Comparison of ENCODE assay signal across 9 mouse cellular contexts in genomic region chr8:120264388-120264943, GRCm38 (mm10). TPM values are rescaled to one million over a fixed set of nuclear protein-coding genes. Genes with fewer than 3 reads are reported as not detected.
DNase-seq lines count a peak whose midpoint lies in the region; ATAC-seq and TF ChIP-seq lines count a peak whose summit lies in the region.
"Had no signal": no experiment of that assay in that cellular context is flagged by ENCODE, and none has a peak within 500 bp of the region (broad histone marks: within the 10 kb centered on the region; RNA-seq: fewer than 3 reads in every experiment).

No protein-coding gene starts in this region.

- H3K4me3 ChIP-seq in heart, embryonic 15.5 days, result peak overlapping the region; percentile 36
- no peak overlapping the region for H3K4me3 ChIP-seq in bone marrow, adult 2 months (replicated peaks; ENCODE audit: control insufficient read depth, low read depth, low read length)
- no peak overlapping the region for H3K4me3 ChIP-seq in hindbrain, embryonic 15.5 days
- H3K4me3 ChIP-seq in midbrain, embryonic 14.5 days (replicated peaks; ENCODE audit: low read depth, low read length), result no peak overlapping the region

- peaks cover 51% of the 10 kb centered on the region for H3K4me1 ChIP-seq in heart, embryonic 15.5 days (replicated peaks)
- peaks cover 1% of the 10 kb centered on the region; the same call in 1 of the 2 replicates for H3K4me1 ChIP-seq in bone marrow, adult 2 months (ENCODE audit: control insufficient read depth, insufficient read depth, low read length)
- peaks cover 59% of the 10 kb centered on the region for H3K4me1 ChIP-seq in hindbrain, embryonic 15.5 days (replicated peaks)
- H3K4me1 ChIP-seq in midbrain, embryonic 14.5 days (ENCODE audit: control insufficient read depth, insufficient read depth, low read length), result peaks cover 31% of the 10 kb centered on the region

- no peak for TF ChIP-seq CTCF in bone marrow, adult 2 months (IDR thresholded peaks at IDR 0.05; ENCODE audit: control insufficient read depth, insufficient read depth, low read length)

- no peaks in the 10 kb centered on the region for H3K9me3 ChIP-seq in heart, embryonic 15.5 days (replicated peaks)
- H3K9me3 ChIP-seq in hindbrain, embryonic 15.5 days, result no peaks in the 10 kb centered on the region
- no peaks in the 10 kb centered on the region for H3K9me3 ChIP-seq in midbrain, embryonic 14.5 days (ENCODE audit: control insufficient read depth, low read length)

- H3K9ac ChIP-seq in heart, embryonic 15.5 days, result peak overlapping the region; percentile 53
- H3K9ac ChIP-seq in hindbrain, embryonic 15.5 days, result no peak overlapping the region
- H3K9ac ChIP-seq in midbrain, embryonic 14.5 days (replicated peaks; ENCODE audit: low read length), result 0 out of 2 replicates have a peak overlapping the region, but pooled peaks have one; percentile 12

- DNase-seq in heart, adult 18-20 months, result no peak
- no peak for DNase-seq in midbrain, embryonic 14.5 days
- DNase-seq in adrenal gland, postnatal 36 days, result no peak
- no peak for DNase-seq in cerebellum, postnatal 36 days
- DNase-seq: thymus, adult 18-20 months had no signal

- 28% methylated on average over 13 of the region's 13 CpGs for WGBS in heart, embryonic 15.5 days
- WGBS in bone marrow, adult 2 months, result 18% methylated on average over 13 of the region's 13 CpGs
- 36% methylated on average over 13 of the region's 13 CpGs for whole genome bisulfite sequencing in hindbrain, embryonic 15.5 days
- WGBS in midbrain, embryonic 14.5 days, result 34% methylated on average over 13 of the region's 13 CpGs

- ATAC-seq in heart, embryonic 15.5 days (replicated peaks; ENCODE audit: insufficient number of reproducible peaks, insufficient read depth, low FRiP score, low read depth), result no peak; the same call in 1 of the 2 replicates
- ATAC-seq in hindbrain, embryonic 15.5 days (ENCODE audit: low FRiP score, low read depth), result no peak
- peak; percentile 32; the same call in 1 of the 2 replicates for ATAC-seq in midbrain, embryonic 14.5 days (ENCODE audit: low FRiP score, low TSS enrichment)
- no peak for ATAC-seq in frontal cortex, adult (ENCODE audit: low TSS enrichment)

- H3K36me3 ChIP-seq in heart, embryonic 15.5 days, result no peaks in the 10 kb centered on the region
- H3K36me3 ChIP-seq in hindbrain, embryonic 15.5 days, result no peaks in the 10 kb centered on the region
- no peaks in the 10 kb centered on the region for H3K36me3 ChIP-seq in midbrain, embryonic 14.5 days (ENCODE audit: control insufficient read depth, insufficient read depth, low read length)

- TF ChIP-seq POLR2A in bone marrow, adult 2 months (IDR thresholded peaks at IDR 0.05; ENCODE audit: borderline replicate concordance, control insufficient read depth, low read depth, low read length), result no peak

- H3K27me3 ChIP-seq in heart, embryonic 15.5 days, result peaks cover 6% of the 10 kb centered on the region; the same call in 1 of the 2 replicates
- 0 out of 2 replicates have a peak, but pooled peaks cover 3% of the 10 kb centered on the region for H3K27me3 ChIP-seq in hindbrain, embryonic 15.5 days
- no peaks in the 10 kb centered on the region for H3K27me3 ChIP-seq in midbrain, embryonic 14.5 days (ENCODE audit: control insufficient read depth, insufficient read depth, low read length)

- H3K4me2 ChIP-seq in heart, embryonic 15.5 days, result peak overlapping the region; percentile 70
- peak overlapping the region; percentile 41 for H3K4me2 ChIP-seq in hindbrain, embryonic 15.5 days
- H3K4me2 ChIP-seq in midbrain, embryonic 14.5 days (ENCODE audit: low read length), result peak overlapping the region; percentile 33

- peak overlapping the region; percentile 92 for H3K27ac ChIP-seq in heart, embryonic 15.5 days
- H3K27ac ChIP-seq in bone marrow, adult 2 months (ENCODE audit: control insufficient read depth, insufficient read depth, low read depth, low read length, poor library complexity), result peak overlapping the region; percentile 47
- peak overlapping the region; percentile 77 for H3K27ac ChIP-seq in hindbrain, embryonic 15.5 days (replicated peaks)
- H3K27ac ChIP-seq in midbrain, embryonic 14.5 days (replicated peaks; ENCODE audit: low read depth, low read length), result peak overlapping the region; percentile 80; the same call in 1 of the 2 replicates

RNA-seq across cellular contexts. Expression of gene Gse1, which starts 36.2 kb away (rescaled TPM):
- polyA plus RNA-seq in heart, embryonic 15.5 days (2015; fragmentation: Nextera tagmentation; extraction: Ambion mirVana), result 8.9 and 10.8 TPM in 2 replicates
- total RNA-seq in heart, adult 18-20 months (2021), result 10 to 100 TPM; 15.5 to 16.0 TPM
- 39.7 and 45.8 TPM in 2 replicates for polyA plus RNA-seq in bone marrow, adult 2 months (2011; ENCODE audit: insufficient read depth, insufficient read length, low replicate concordance, missing spikeins)
- 15.4 and 20.1 TPM in 2 replicates for polyA plus RNA-seq in hindbrain, embryonic 15.5 days (2015; fragmentation: Nextera tagmentation; extraction: Ambion mirVana)
- 28.6 and 29.0 TPM in 2 replicates for polyA plus RNA-seq in midbrain, embryonic 14.5 days (2014; fragmentation: Nextera tagmentation; extraction: Ambion mirVana)
- total RNA-seq in adrenal gland, postnatal 36 days (2021), result 10 to 100 TPM; 25.9 to 30.2 TPM
